Mouse (Mus musculus) cerebellum, adult 2 months (tissue): ENCODE results near the gene Fgf16. TPM values are rescaled to one million over a fixed set of nuclear protein-coding genes. Genes with fewer than 3 reads are reported as not detected.

Experiments used
- DNase-seq, 2 experiments: peaks; one replicate each; pipeline ENCODE4 v3.0.0; 2021
- H3K27ac ChIP-seq: fragments of 200-500 bp; 2 replicates; pipeline ENCODE4 v1.5.1; 2012; ENCODE audit warnings: low read length, control low read depth, inconsistent platforms; ENCODE audit not compliant: insufficient read depth
- H3K27me3 ChIP-seq: fragments of 200-500 bp; 2 replicates; pipeline ENCODE4 v1.6.1; 2012; ENCODE audit warnings: inconsistent platforms, mild to moderate bottlenecking, low read length, moderate library complexity; ENCODE audit not compliant: control insufficient read depth, insufficient read depth
- H3K4me1 ChIP-seq: fragments of 200-500 bp; 2 replicates; pipeline ENCODE4 v1.6.1; 2011; ENCODE audit warnings: low read length; ENCODE audit not compliant: control insufficient read depth, insufficient read depth
- H3K4me3 ChIP-seq: fragments of 200-500 bp; replicated peaks from 2 replicates; pipeline ENCODE3; 2011; ENCODE audit warnings: mild to moderate bottlenecking, low read depth, low read length, control low read depth; ENCODE audit not compliant: insufficient read depth
- CTCF ChIP-seq: fragments of 200-500 bp; IDR thresholded peaks from 2 replicates; pipeline ENCODE4 v1.5.1; 2011; ENCODE audit warnings: low read depth, mild to moderate bottlenecking, control low read depth, low read length, moderate library complexity, borderline replicate concordance; ENCODE audit not compliant: insufficient read depth
- POLR2A ChIP-seq: fragments of 200-500 bp; IDR thresholded peaks from 2 replicates; pipeline ENCODE4 v1.6.1; 2011; ENCODE audit warnings: low read length, control low read depth, borderline replicate concordance; ENCODE audit not compliant: insufficient read depth
- WGBS: fragments of 180-500 bp; shearing (Covaris S2); methylation state at CpG from one replicate; pipeline ENCODE4 v1.1.7; 2018; 5-methylcytosine and 5-hydroxymethylcytosine counted together
- polyA plus RNA-seq: library from polyadenylated mRNA; depleted of rRNA; stranded (reverse); fragments of >200 nt; gene quantifications from 2 replicates; pipeline ENCODE4 v1.2.3, GENCODE M21; 2012; rRNA removed

Gene Fgf16
- polyA plus RNA-seq, 1 experiment: 0.08 TPM

DNA sequence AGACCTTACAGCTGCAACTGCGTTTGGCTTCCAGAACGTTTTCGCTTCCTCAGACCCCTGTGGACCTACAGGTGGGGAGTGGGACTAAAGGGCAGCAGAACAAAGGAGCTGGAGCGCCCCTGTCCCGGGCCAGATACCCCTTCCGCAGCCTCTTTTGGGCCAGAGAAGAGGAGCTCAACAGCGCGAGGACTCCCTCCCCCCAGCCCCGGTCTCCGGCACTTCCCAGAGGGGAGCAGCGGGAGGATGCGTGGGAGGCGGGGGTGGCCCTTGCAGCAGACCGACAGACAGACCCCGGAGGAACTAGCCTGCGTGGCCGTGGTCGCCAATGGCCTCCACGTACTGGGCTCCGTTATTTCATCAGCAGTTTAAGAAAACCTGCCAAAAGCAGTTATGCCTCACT lies 467 bp upstream of the Fgf16 start:
- H3K27me3 ChIP-seq: no peaks in the 10 kb centered on the region; the same call in 1 of the 2 replicates
- DNase-seq: peak; percentile 3 to 20
- TF ChIP-seq POLR2A (no peak), CTCF (no peak)
- H3K4me1 ChIP-seq: no peaks in the 10 kb centered on the region
- under 1% methylated on average over 20 of the region's 20 CpGs for WGBS
- H3K27ac ChIP-seq: no peak overlapping the region
- peak overlapping the region; percentile 55 for H3K4me3 ChIP-seq

DNA sequence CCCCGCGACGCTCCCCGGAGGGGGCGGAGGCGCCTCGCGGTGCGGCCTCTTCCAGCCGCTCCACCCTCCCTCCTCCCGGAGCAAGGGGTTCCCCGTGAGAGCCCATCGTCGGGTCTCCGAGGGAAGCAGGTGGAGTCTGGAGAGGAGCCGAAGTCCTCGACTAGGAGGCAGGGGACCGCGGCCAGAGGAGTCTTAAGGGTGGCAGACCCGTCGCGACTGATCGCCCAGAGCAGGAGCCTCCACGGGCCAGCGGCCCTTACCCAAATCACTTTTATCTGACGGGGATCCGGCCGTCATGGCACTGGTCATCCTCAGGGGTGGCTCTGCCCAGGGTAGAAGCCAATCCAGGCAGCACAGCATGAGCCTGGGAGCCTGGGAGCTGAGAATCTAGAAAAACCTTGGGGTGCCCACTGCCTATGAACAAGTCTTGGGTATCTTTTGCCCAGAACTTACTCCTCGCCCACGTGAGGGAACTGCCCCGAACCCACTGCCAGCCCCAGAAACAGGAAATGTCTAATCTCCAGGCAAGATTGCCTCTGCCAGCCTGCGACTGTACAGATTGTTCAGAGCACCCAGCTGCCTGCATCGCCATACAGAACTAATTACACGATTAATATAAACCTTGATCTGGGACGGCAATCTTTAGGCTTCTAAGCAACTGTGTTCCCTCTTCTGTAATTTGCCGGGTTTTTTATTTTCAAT lies 1.1 kb downstream of the Fgf16 start:
- TF ChIP-seq POLR2A (no peak), CTCF (no peak)
- Histone ChIP-seq H3K4me1 (no peaks in the 10 kb centered on the region), H3K4me3 (no peak overlapping the region), H3K27ac (no peak overlapping the region), H3K27me3 (no peaks in the 10 kb centered on the region; the same call in 1 of the 2 replicates)
- peak in 1 of 2 experiments; percentile 14 for DNase-seq
- 17% methylated on average over 34 of the region's 36 CpGs for WGBS

DNA sequence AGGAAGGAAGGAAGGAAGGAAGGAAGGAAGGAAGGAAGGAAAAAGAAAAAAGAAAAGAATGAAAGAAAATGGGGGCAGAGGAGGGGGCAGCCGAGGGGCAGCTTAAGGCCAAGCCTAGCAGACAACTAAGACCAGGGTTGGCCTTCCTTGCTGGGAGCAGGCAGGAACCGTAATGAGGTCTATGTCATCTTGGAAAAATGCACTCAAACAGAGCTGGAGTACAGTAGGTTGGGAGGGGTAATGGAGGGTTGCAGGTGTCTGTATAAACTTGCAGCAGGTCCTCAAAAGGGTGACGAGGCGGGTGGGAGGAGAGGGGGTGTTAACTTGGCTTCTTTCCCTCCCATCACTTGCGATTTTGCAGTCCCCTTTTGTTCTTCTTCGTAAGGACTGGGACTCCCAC lies 1.9 kb downstream of the Fgf16 start:
- no peaks in the 10 kb centered on the region for H3K4me1 ChIP-seq
- no peaks in the 10 kb centered on the region; the same call in 1 of the 2 replicates for H3K27me3 ChIP-seq
- no peak for DNase-seq
- no peak overlapping the region for H3K27ac ChIP-seq
- no peak overlapping the region for H3K4me3 ChIP-seq
- no peak for TF ChIP-seq CTCF
- TF ChIP-seq POLR2A: no peak
- WGBS: 79% methylated on average over 6 of the region's 6 CpGs

DNA sequence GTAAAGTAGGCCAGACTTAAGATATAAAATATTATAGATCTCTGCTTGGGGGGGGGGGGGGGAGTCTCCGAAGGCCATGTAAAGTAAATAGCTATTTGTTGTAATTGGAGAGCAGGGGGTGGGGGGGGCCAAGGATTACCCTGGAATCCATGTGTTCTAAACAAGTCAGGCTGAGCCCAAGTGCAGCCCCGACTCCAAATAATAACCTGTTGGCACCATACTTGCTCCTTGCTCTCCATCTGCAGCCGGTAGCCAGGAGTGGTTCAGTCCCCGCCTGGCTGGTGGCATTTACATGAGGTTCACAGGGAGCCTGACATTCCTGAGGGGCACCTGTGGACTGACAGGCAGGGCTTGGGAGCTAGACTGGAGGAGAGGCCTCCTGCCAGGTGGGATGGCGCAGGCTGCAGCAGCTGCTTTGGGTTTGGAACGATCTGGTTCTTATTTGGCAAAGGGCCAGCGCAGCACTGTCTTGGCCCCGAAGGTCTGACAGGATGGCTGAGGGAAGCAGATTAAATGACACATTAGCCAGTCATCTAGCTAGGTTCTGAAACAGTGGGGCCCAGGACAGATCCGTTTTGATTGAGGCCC lies 3.2 kb downstream of the Fgf16 start:
- Histone ChIP-seq H3K27ac (no peak overlapping the region), H3K4me1 (no peaks in the 10 kb centered on the region), H3K4me3 (no peak overlapping the region), H3K27me3 (no peaks in the 10 kb centered on the region; the same call in 1 of the 2 replicates)
- DNase-seq: peak; percentile 10 to 11
- TF ChIP-seq CTCF (no peak), POLR2A (no peak)
- 21% methylated on average over 9 of the region's 9 CpGs for WGBS

DNA sequence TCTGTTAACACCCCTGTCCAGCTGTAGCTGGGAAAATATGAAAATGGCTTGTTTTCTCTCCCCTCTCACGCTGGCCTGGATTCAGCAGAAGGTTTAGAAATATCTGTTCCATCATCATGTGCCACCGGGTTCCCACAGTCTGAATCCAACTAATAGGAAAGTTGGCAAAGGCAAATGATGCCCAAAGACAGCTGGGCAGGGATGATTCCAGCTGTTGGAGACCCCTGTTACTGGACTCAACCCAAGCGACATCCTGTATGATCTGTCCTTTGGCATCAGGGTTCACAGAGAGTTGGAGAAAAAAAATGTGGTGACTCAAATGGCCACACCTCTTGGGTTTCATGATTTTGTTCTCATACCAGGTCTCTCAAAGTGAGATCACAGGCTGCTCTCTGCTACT lies 3.9 kb downstream of the Fgf16 start:
- H3K27ac ChIP-seq: no peak overlapping the region
- no peaks in the 10 kb centered on the region; the same call in 1 of the 2 replicates for H3K27me3 ChIP-seq
- no peak for DNase-seq
- WGBS: 83% methylated on average over 3 of the region's 3 CpGs
- no peak overlapping the region for H3K4me3 ChIP-seq
- no peak for TF ChIP-seq POLR2A
- TF ChIP-seq CTCF: no peak
- no peaks in the 10 kb centered on the region for H3K4me1 ChIP-seq

DNA sequence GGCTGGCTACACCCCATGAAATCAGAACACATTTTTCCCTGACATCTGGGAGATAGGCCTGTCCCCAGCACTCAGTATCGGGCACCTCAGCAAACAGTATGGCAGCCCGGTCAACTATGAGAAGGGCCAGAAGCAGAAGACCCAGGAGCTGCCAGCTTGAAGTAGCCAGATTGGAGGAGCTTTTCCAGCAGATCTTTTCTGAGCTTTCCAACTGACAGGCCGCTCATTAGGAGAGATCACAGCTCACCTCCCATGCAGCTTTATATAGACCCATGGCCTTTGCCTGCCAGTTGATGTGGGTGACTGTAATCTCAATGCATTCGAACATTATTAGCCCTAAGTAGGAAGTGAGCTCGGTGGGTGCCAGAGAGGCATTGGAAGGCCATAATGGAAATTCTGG lies 9.2 kb downstream of the Fgf16 start:
- no peak overlapping the region for H3K27ac ChIP-seq
- TF ChIP-seq CTCF (no peak), POLR2A (no peak)
- no peaks in the 10 kb centered on the region for H3K27me3 ChIP-seq
- no peak overlapping the region for H3K4me3 ChIP-seq
- DNase-seq: no peak
- 48% methylated on average over 5 of the region's 5 CpGs for WGBS
- H3K4me1 ChIP-seq: no peaks in the 10 kb centered on the region

DNA sequence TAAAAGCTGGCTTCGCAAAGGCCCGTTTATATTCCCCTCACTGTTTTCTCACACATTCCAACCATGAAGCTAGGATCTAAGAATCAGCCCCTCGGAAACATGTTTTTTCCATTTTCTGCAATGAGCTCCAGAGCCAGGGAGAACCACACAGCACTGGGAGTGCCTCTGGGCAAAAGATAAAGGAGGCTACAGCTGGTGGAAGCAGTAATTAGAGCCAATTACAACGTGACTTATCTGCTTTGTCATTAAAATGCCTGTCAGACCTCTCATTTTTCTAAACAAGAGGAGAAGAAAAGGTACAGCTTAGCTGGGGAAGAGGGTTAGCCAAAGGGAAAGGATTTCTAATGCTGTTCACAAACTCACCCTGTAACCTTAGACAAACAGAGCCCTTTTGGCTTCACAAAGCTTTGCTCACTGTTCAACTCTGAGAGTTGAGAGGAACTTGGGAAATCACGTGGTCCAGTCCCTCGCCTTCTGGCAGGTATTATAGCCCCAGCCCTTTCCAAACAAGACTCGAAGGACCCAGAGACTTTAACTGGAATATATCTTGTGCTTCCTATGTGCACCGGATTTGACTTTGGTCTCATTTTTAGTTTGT lies 30.8 kb downstream of the Fgf16 start:
- TF ChIP-seq POLR2A (no peak), CTCF (no peak)
- Histone ChIP-seq H3K27me3 (no peaks in the 10 kb centered on the region), H3K27ac (no peak overlapping the region), H3K4me1 (no peaks in the 10 kb centered on the region), H3K4me3 (no peak overlapping the region)
- DNase-seq: no peak
- 66% methylated on average over 8 of the region's 8 CpGs for WGBS

DNA sequence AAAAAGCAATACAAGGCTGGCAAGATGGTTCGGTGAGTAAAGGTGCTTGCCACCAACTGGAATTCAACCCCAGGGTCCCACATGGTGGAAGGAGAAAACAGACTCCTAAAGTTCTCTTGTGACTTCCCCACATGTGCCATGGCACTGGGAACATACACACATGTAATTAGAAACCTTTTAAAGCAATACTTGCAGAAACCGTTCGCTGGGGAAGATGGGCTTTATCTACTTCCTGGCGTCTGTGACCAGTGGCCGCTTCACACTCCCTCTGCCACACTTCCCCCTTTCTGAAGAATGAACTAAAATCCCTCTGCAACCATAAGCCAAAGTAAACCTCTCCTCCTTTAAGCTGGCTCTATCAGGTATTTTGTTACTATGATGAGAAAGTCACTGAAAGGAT lies 60.4 kb downstream of the Fgf16 start:
- H3K27me3 ChIP-seq: no peaks in the 10 kb centered on the region
- H3K4me1 ChIP-seq: no peaks in the 10 kb centered on the region
- 83% methylated on average over 5 of the region's 5 CpGs for WGBS
- TF ChIP-seq CTCF: no peak
- no peak for DNase-seq
- no peak overlapping the region for H3K4me3 ChIP-seq
- no peak overlapping the region for H3K27ac ChIP-seq

Other genes starting within 250 kb of the Fgf16 start
- 63.6 and 70.3 TPM in 2 replicates for gene Atrx, start 165.1 kb downstream of the Fgf16 start, polyA plus RNA-seq
- 9.0 and 10.2 TPM in 2 replicates for gene Magt1, start 247.6 kb downstream of the Fgf16 start, polyA plus RNA-seq